Comparison of ENCODE assay signal across 14 mouse cellular contexts in the genomic region with DNA sequence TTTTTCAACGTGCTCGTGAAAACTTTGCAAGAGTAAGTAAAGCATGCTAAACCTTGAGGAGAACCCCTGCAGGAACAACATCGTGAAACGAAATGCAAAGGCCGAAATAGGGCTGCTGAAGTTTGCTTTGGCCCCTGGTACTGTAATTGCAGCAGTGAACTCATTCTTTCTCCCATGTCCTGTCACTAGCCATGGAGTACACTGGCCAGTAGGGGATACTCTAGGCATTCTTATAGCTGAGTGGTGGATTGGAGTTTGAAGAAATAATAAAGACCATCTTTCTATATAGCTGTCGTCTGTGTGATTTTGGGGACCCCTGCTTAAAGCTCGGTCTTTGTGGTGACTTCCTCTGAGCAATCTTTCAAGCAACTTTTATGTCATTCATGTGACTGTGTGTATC.
A peak's percentile ranks its signal among the peaks of the same experiment; 100 is the strongest.
DNase-seq lines count a peak whose midpoint lies in the region; ATAC-seq and TF ChIP-seq lines count a peak whose summit lies in the region.
"Had no signal": no experiment of that assay in that cellular context is flagged by ENCODE, and none has a peak within 500 bp of the region (broad histone marks: within the 10 kb centered on the region; RNA-seq: fewer than 3 reads in every experiment).

No protein-coding gene starts in this region.

- H3K27me3 ChIP-seq in lung, postnatal 0 days (replicated peaks; ENCODE audit: insufficient read depth, low read length) = no peaks in the 10 kb centered on the region
- H3K27me3 ChIP-seq in splenic B cell, adult 2 months (ENCODE audit: control insufficient read depth, insufficient read depth, low read length, poor library complexity, severe bottlenecking) = no peaks in the 10 kb centered on the region
- H3K27me3 ChIP-seq: forebrain, embryonic 15.5 days; hindbrain, embryonic 15.5 days; limb, embryonic 15.5 days had no signal

- H3K36me3 ChIP-seq in lung, postnatal 0 days (ENCODE audit: insufficient read depth, low read length) = no peaks in the 10 kb centered on the region
- H3K36me3 ChIP-seq in splenic B cell, adult 2 months (ENCODE audit: control insufficient read depth, insufficient read depth, low read length, poor library complexity, severe bottlenecking) = no peaks in the 10 kb centered on the region
- H3K36me3 ChIP-seq: forebrain, embryonic 15.5 days; G1E; hindbrain, embryonic 15.5 days; limb, embryonic 15.5 days had no signal

- H3K4me1 ChIP-seq in lung, postnatal 0 days (ENCODE audit: insufficient read depth, low read depth, low read length) = no peaks in the 10 kb centered on the region
- H3K4me1 ChIP-seq: hindbrain, embryonic 15.5 days; limb, embryonic 15.5 days had no signal

- no peak for ATAC-seq in lung, postnatal 0 days
- ATAC-seq: activated CD4-positive, CD25-positive, alpha-beta regulatory T cell, adult 4 months; forebrain, embryonic 15.5 days had no signal

- peak; percentile 75 for TF ChIP-seq CTCF in lung, postnatal 0 days (IDR thresholded peaks at IDR 0.05)

- TF ChIP-seq EP300 in lung, postnatal 0 days (IDR thresholded peaks at IDR 0.05) = no peak

- 64% methylated on average over 7 of the region's 7 CpGs for WGBS in lung, postnatal 0 days

- no peaks in the 10 kb centered on the region for H3K9me3 ChIP-seq in lung, postnatal 0 days (ENCODE audit: low read length)
- H3K9me3 ChIP-seq: forebrain, embryonic 15.5 days; G1E; hindbrain, embryonic 15.5 days; limb, embryonic 15.5 days had no signal

- no peak overlapping the region for H3K27ac ChIP-seq in lung, postnatal 0 days (ENCODE audit: low read length)
- H3K27ac ChIP-seq: forebrain, embryonic 15.5 days; hindbrain, embryonic 15.5 days; limb, embryonic 15.5 days had no signal

- no peak overlapping the region for H3K4me3 ChIP-seq in lung, postnatal 0 days (ENCODE audit: low read depth, low read length)
- H3K4me3 ChIP-seq: forebrain, embryonic 15.5 days; hindbrain, embryonic 15.5 days; limb, embryonic 15.5 days had no signal

- peak; percentile 46 for DNase-seq in gastrocnemius, adult 18-20 months (ENCODE audit: low spot score)
- DNase-seq in gastrocnemius, adult 8-10 months (ENCODE audit: low spot score in 2 of 2) = no peak
- DNase-seq in kidney, postnatal 10 days = peak; percentile 20
- DNase-seq in kidney, adult 8-10 months = no peak
- peak; percentile 43 for DNase-seq in lung, postnatal 0 days (ENCODE audit: low spot score)
- DNase-seq in lung, postnatal 4 days = no peak
- peak; percentile 17 for DNase-seq in splenic B cell, adult 2 months (ENCODE audit: low read depth, low spot score)
- DNase-seq in retina, postnatal 1 day = no peak
- DNase-seq: cerebellum, adult 11-12 months had no signal

- no peak overlapping the region for H3K4me2 ChIP-seq in lung, postnatal 0 days (replicated peaks; ENCODE audit: low read depth, low read length)
- H3K4me2 ChIP-seq: forebrain, embryonic 15.5 days; hindbrain, embryonic 15.5 days; limb, embryonic 15.5 days had no signal

- no peak overlapping the region for H3K9ac ChIP-seq in lung, postnatal 0 days (replicated peaks; ENCODE audit: low read depth)
- H3K9ac ChIP-seq: forebrain, embryonic 15.5 days; hindbrain, embryonic 15.5 days; limb, embryonic 15.5 days had no signal

Comparison
In these comparisons a context has a peak if more than half of its experiments do, and no peak if none do; other contexts are left out.
1. DNase-seq: peak in gastrocnemius, adult 18-20 months (single experiment), kidney, postnatal 10 days (single experiment), lung, postnatal 0 days (single experiment) and splenic B cell, adult 2 months (single experiment); none in gastrocnemius, adult 8-10 months (0 of 2), kidney, adult 8-10 months (0 of 2), lung, postnatal 4 days (0 of 2) and retina, postnatal 1 day (single experiment).